Mouse (Mus musculus): ENCODE measurements around the gene Slc25a28. TPM values are rescaled to one million over a fixed set of nuclear protein-coding genes. Genes with fewer than 3 reads are reported as not detected.
A peak's percentile ranks its signal among the peaks of the same experiment; 100 is the strongest.

Gene Slc25a28
- polyA plus RNA-seq, 1 experiment from 2014 or later, result 16.8 TPM

DNA sequence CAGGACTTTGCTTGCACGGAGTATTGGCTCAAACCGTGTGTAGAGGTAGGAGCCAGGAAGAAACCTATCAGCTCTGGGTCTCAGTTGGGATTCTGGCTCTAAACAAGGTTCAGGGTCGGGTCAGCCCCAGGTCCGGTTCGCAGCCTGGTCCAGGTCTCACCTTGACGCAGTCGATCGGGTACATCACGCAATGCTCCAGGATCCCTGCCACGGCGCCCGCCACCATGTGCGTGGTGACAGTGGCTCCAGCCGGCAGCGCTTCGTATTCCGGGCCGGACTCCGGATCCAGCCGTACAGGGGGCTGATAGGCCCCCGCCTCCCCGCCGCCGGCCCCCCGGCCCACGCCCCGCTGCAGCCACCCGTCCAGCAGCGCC is 378 bp downstream of the Slc25a28 start:
- H3K36me3 ChIP-seq, result no peaks in the 10 kb centered on the region
- peaks cover 2% of the 10 kb centered on the region; the same call in 1 of the 2 replicates for H3K27me3 ChIP-seq
- H3K9me3 ChIP-seq, result no peaks in the 10 kb centered on the region
- H3K4me1 ChIP-seq (replicated peaks), result peaks cover 30% of the 10 kb centered on the region
- under 1% methylated on average over 29 of the region's 29 CpGs for WGBS
- peak; percentile 4; the same call in 1 of the 2 replicates for ATAC-seq (ENCODE audit: insufficient number of reproducible peaks, insufficient read depth, low FRiP score, low TSS enrichment, low read depth)
- peak overlapping the region; percentile 97 for H3K4me3 ChIP-seq (replicated peaks)
- H3K27ac ChIP-seq, result peak overlapping the region; percentile 80
- peak overlapping the region; percentile 87 for H3K9ac ChIP-seq (replicated peaks)
- H3K4me2 ChIP-seq, result peak overlapping the region; percentile 83

DNA sequence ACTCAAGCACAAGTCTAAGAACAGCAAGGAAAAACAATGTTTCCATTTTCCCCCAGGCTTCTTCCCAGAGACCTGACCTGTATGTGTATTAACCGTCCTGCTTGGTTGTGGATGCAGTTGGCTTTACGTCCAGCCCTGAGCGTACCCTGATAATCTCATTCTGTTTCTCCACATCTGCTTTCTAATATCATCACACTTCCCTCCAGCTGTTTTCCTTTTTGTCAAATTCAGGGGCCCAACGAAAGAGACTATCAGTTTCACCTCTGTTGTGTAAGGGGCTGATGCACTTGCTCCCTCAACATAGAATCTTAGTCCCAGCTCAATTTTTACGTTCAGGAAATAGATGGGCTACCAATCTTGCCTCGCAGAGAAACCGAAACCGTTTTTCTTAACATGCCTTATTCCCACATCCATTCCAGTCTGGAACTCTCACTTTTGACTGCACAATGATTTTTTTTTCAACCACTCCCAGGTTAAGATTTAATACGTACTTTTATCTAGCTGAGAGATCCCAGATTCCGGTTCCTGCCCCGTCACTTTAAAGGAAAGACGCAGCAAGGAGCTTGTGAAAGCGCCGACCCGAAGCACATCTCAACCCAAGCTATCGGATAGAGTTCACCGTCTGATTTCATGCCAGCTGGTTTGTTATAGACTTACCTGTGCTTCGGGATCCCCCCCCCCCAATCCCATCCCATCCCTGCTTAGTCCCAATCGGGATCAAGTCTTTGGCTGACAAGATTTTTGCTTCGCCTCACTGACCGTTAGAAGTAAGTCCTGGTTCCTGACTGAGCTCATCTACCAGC is 967 bp downstream of the Slc25a28 start:
- Histone ChIP-seq H3K36me3 (no peaks in the 10 kb centered on the region), H3K27ac (no peak overlapping the region), H3K4me3 (replicated peaks) (peak overlapping the region; percentile 97), H3K27me3 (peaks cover 2% of the 10 kb centered on the region; the same call in 1 of the 2 replicates), H3K9me3 (no peaks in the 10 kb centered on the region), H3K9ac (replicated peaks) (peak overlapping the region; percentile 87), H3K4me1 (replicated peaks) (peaks cover 30% of the 10 kb centered on the region), H3K4me2 (peak overlapping the region; percentile 83)
- no peak for ATAC-seq (ENCODE audit: insufficient number of reproducible peaks, insufficient read depth, low FRiP score, low TSS enrichment, low read depth)
- WGBS, result 7% methylated on average over 21 of the region's 21 CpGs

DNA sequence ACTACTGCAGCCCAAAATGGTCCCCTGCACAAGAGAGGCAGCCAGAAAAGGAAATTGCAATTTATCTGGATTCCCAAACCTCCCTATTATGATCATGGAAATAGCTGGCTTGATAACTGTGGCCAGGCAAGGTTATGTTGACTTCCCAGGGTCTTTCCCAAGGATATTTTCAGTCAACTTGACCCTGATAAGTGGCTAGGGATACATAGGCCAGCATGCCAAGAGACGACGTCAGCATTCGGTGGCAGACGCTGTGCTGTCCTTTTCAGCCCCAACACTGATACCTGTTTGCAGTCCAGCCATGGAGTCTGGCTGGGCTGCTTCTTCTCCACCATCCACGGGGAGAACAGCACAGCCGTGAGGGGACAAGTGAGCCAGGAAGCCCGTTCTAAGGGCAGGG is 3.6 kb downstream of the Slc25a28 start:
- no peaks in the 10 kb centered on the region for H3K9me3 ChIP-seq
- peaks cover 23% of the 10 kb centered on the region for H3K4me1 ChIP-seq (replicated peaks)
- 80% methylated on average over 7 of the region's 7 CpGs for WGBS
- no peaks in the 10 kb centered on the region for H3K27me3 ChIP-seq
- H3K4me3 ChIP-seq (replicated peaks), result no peak overlapping the region
- H3K36me3 ChIP-seq, result peaks cover 7% of the 10 kb centered on the region; the same call in 1 of the 2 replicates
- no peak overlapping the region for H3K9ac ChIP-seq (replicated peaks)
- no peak for ATAC-seq (ENCODE audit: insufficient number of reproducible peaks, insufficient read depth, low FRiP score, low TSS enrichment, low read depth)
- no peak overlapping the region for H3K4me2 ChIP-seq
- H3K27ac ChIP-seq, result no peak overlapping the region

DNA sequence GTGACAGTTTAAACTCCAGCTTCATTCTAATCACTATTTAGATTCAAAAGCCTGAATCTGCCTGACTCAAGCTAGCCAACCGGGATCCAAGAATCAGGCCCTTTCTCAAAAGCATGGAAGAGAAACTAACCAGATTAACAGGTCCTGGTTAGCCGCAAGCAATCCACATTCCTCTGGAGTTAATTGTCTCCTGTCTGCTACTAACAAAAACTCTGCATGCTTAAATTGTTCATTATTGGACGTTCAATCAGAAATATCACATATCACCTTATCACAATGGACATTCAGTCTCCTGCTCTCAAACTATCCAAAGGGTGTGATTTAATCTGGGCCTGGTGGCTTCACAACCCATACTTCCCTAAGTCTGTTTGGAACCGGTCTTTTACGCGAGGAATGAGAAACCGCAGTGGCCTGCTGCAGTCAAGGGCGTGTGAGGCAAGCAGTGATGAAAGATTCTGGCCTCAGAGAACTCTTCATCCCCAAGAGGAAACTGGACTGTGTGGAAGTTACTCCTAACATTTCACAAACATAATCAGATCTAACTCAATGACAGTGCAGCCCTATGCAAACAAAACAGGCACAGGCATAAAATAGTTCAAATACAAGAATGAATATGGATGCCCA is 5.4 kb downstream of the Slc25a28 start:
- no peaks in the 10 kb centered on the region for H3K9me3 ChIP-seq
- H3K4me1 ChIP-seq (replicated peaks), result peaks cover 22% of the 10 kb centered on the region
- no peak overlapping the region for H3K27ac ChIP-seq
- ATAC-seq (ENCODE audit: insufficient number of reproducible peaks, insufficient read depth, low FRiP score, low TSS enrichment, low read depth), result no peak
- H3K9ac ChIP-seq (replicated peaks), result no peak overlapping the region
- no peak overlapping the region for H3K4me3 ChIP-seq (replicated peaks)
- WGBS, result 75% methylated on average over 8 of the region's 8 CpGs
- H3K4me2 ChIP-seq, result no peak overlapping the region
- H3K36me3 ChIP-seq, result peaks cover 11% of the 10 kb centered on the region
- no peaks in the 10 kb centered on the region for H3K27me3 ChIP-seq

DNA sequence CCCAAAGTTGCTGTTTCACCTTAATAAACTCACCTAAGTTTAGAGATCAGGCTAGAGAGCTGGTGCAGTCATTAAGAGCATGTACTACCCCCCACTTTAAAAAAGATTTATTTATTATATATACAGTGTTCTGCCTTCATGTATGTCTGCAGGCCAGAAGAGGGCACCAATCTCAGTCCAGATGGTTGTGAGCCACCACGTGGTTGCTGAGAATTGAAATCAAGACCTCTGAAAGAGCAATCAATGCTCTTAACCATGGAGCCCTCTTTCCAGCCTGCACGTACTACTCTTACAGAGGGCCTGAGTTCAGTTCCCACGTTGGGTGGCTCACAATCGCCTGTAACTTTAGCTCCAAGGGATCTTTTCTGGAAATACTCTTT is 7.3 kb downstream of the Slc25a28 start:
- Histone ChIP-seq H3K27me3 (no peaks in the 10 kb centered on the region), H3K36me3 (peaks cover 25% of the 10 kb centered on the region), H3K4me3 (replicated peaks) (no peak overlapping the region), H3K27ac (no peak overlapping the region), H3K4me2 (no peak overlapping the region), H3K9me3 (no peaks in the 10 kb centered on the region), H3K9ac (replicated peaks) (no peak overlapping the region), H3K4me1 (replicated peaks) (peaks cover 13% of the 10 kb centered on the region)
- no peak for ATAC-seq (ENCODE audit: insufficient number of reproducible peaks, insufficient read depth, low FRiP score, low TSS enrichment, low read depth)
- 71% methylated on average over 4 of the region's 4 CpGs for WGBS

DNA sequence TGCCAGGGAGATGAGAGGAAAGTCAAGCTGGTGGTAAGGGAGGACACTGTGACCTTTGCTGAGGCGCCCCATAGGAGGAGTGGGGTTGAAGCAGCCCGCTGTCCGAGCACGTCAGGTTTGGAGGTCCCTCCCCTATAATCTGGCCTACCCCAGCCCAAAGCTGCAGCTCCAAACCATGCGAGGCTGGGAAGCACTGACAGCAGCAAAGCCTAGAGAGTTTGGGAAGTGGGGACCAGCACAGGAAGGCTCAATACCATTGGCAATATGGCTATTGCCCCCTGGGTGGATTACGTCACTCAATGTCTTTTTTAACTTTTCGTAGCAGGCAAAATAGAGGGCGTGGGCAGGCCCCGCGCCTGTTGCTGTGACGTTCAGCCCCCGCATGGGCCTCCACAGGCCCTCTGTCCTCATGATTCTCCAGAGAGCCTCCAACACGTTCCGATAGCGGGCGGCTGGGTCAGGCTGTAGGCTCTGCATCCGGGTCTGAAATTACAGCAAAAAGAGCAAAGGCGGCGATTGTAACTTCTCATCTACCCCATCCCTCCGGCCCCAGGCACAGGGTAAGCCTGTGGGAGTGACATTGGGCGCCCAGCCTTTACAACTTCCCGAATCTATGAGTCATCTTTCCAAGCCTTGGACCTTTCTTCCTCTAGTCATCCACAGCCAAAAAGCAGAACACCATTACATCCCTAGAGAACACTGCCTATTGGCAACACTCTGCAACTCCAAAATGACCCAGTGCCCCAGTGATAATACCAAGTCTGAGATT is 7.8 kb downstream of the Slc25a28 start:
- peaks cover 25% of the 10 kb centered on the region for H3K36me3 ChIP-seq
- no peaks in the 10 kb centered on the region for H3K27me3 ChIP-seq
- peaks cover 17% of the 10 kb centered on the region for H3K4me1 ChIP-seq (replicated peaks)
- no peak overlapping the region for H3K4me2 ChIP-seq
- no peak for ATAC-seq (ENCODE audit: insufficient number of reproducible peaks, insufficient read depth, low FRiP score, low TSS enrichment, low read depth)
- peak overlapping the region; percentile 31; the same call in 1 of the 2 replicates for H3K9ac ChIP-seq (replicated peaks)
- 87% methylated on average over 22 of the region's 22 CpGs for WGBS
- no peak overlapping the region for H3K4me3 ChIP-seq (replicated peaks)
- H3K9me3 ChIP-seq, result no peaks in the 10 kb centered on the region
- H3K27ac ChIP-seq, result no peak overlapping the region

DNA sequence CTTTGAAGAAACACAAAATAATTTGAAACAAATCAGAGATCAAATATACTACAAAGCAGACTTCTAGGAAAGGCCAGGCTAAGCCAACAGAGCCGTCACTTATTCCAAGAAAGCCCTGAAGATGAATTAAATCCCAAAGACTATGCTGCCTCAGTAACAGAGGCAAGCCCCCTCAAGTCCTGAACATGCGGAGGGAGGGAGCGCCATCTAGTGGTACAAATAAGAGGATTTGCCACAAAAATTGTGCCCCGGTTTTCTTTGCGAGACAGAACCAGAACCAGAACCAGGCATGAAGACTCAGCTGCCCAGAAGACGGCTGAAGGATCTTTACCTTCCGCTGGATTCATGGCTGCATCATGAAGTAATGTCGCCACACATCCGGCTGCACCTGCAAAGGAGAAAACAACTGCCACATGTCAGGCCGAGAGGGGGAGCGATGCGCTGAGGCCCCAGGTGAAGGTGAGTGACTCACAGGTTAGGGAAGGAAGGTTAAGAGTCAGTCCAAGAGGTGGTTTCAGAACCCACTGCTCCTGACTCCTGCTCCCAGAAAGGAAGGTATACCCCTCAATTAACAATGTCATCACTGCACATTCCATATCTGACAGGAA is 9.1 kb downstream of the Slc25a28 start:
- no peaks in the 10 kb centered on the region for H3K9me3 ChIP-seq
- 56% methylated on average over 12 of the region's 12 CpGs for WGBS
- H3K9ac ChIP-seq (replicated peaks), result no peak overlapping the region
- H3K4me2 ChIP-seq, result no peak overlapping the region
- no peaks in the 10 kb centered on the region for H3K27me3 ChIP-seq
- peaks cover 11% of the 10 kb centered on the region for H3K4me1 ChIP-seq (replicated peaks)
- no peak overlapping the region for H3K27ac ChIP-seq
- peaks cover 25% of the 10 kb centered on the region for H3K36me3 ChIP-seq
- ATAC-seq (ENCODE audit: insufficient number of reproducible peaks, insufficient read depth, low FRiP score, low TSS enrichment, low read depth), result no peak
- H3K4me3 ChIP-seq (replicated peaks), result no peak overlapping the region

DNA sequence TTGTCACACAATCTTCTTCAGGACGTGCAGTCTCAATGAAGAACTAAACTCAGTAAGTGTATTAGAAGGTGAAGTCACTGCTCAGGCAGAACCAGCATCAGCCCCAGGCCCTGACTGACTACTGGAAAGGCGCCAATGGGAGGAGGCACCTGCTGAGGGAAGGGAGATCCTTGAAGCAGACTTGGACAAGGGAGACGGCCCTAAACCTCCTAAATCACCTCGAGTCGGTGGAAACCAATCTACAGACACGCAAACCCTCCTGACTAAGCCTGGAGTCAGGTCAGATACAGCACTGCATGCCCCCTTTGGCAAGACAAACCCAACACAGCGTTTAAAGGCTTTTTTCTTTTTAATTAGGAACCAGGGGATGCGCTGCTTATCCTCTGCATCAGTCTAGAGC is 11.2 kb downstream of the Slc25a28 start:
- Histone ChIP-seq H3K4me2 (no peak overlapping the region), H3K9ac (replicated peaks) (no peak overlapping the region), H3K9me3 (no peaks in the 10 kb centered on the region), H3K36me3 (peaks cover 25% of the 10 kb centered on the region), H3K4me3 (replicated peaks) (no peak overlapping the region), H3K27ac (no peak overlapping the region), H3K27me3 (no peaks in the 10 kb centered on the region), H3K4me1 (replicated peaks) (peaks cover 5% of the 10 kb centered on the region)
- 84% methylated on average over 8 of the region's 8 CpGs for WGBS
- no peak for ATAC-seq (ENCODE audit: insufficient number of reproducible peaks, insufficient read depth, low FRiP score, low TSS enrichment, low read depth)

DNA sequence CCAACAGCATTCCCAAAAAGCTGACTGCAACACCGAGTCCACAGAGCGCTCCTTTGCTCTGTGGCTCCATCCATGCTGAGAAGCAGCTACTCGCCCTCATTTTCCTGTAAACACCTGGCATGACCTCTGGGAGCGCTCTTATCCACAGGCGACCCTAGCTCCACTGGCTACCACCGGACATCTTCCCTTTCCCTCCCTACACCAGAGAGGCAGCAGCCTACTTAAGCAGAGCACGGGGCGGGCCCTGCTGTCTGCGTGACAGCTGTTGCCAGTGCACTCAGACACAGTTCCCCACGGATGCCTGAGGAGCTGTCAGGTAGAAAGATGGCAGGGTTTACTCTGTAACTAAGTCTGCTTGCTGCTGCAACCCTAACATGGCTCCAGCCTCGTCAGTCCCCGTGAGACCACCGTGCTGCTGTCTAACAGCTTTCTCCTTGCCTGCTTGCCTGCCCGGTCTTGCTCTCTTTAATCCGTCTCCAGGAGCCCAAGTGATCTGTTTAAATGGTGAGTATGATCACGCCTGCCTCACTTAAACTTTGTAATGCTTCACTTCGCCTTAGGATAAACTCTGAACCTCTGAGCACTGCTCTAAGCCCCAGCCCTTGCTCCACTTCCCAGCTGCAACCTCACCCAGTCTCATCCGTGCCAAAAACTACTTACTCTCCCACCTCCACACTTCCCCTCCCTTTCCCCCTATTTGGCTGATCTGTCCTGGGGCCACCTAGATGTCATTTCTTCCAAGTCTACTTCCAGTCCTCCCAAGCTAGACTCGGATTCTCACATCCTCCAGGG is 12.3 kb downstream of the Slc25a28 start:
- Histone ChIP-seq H3K4me3 (replicated peaks) (no peak overlapping the region), H3K27me3 (no peaks in the 10 kb centered on the region), H3K27ac (no peak overlapping the region), H3K9ac (replicated peaks) (0 out of 2 replicates have a peak overlapping the region, but pooled peaks have one; percentile 12), H3K9me3 (no peaks in the 10 kb centered on the region), H3K4me2 (no peak overlapping the region), H3K36me3 (peaks cover 25% of the 10 kb centered on the region), H3K4me1 (replicated peaks) (peaks cover 5% of the 10 kb centered on the region)
- ATAC-seq (ENCODE audit: insufficient number of reproducible peaks, insufficient read depth, low FRiP score, low TSS enrichment, low read depth), result no peak
- 41% methylated on average over 19 of the region's 19 CpGs for WGBS

DNA sequence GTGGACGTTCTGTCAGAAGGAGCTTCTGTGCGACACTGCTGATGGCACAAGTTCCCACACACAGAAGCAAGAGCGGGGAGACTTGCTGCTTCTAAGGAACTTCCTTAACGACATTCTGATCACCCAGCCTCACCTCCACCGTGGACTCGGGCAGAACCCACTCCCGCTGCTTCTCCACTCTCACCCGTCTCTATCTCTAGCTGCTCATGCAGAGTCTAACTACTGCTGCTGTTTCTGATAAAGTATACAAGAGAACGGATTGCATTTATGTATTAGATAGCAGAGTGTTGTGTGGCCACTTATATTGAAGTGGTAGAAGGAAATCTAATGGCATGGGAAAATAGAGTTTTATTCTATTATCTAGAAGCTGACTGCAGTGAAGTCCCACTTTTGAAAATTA is 13.9 kb downstream of the Slc25a28 start:
- H3K4me3 ChIP-seq (replicated peaks), result no peak overlapping the region
- H3K4me1 ChIP-seq (replicated peaks), result peaks cover 5% of the 10 kb centered on the region
- no peak overlapping the region for H3K9ac ChIP-seq (replicated peaks)
- WGBS, result 83% methylated on average over 9 of the region's 9 CpGs
- H3K27ac ChIP-seq, result no peak overlapping the region
- no peak overlapping the region for H3K4me2 ChIP-seq
- ATAC-seq (ENCODE audit: insufficient number of reproducible peaks, insufficient read depth, low FRiP score, low TSS enrichment, low read depth), result no peak
- H3K9me3 ChIP-seq, result no peaks in the 10 kb centered on the region
- peaks cover 3% of the 10 kb centered on the region; the same call in 1 of the 2 replicates for H3K27me3 ChIP-seq
- H3K36me3 ChIP-seq, result peaks cover 18% of the 10 kb centered on the region
